Mouse (Mus musculus): ENCODE measurements around the gene Lhfpl5. TPM values are rescaled to one million over a fixed set of nuclear protein-coding genes. Genes with fewer than 3 reads are reported as not detected.

Lhfpl5 gene
- polyA plus RNA-seq, 1 experiment from 2014 or later = 2.0 TPM

- Histone ChIP-seq H3K9me3 (ENCODE audit: control insufficient read depth, low read length) (no peaks in the 10 kb centered on the region), H3K4me3 (ENCODE audit: low read depth, low read length) (no peak overlapping the region), H3K36me3 (ENCODE audit: control insufficient read depth, insufficient read depth, low read length) (no peaks in the 10 kb centered on the region), H3K4me1 (replicated peaks; ENCODE audit: control insufficient read depth, insufficient read depth, low read length) (peaks cover 8% of the 10 kb centered on the region; the same call in 1 of the 2 replicates), H3K9ac (ENCODE audit: low read depth, low read length) (no peak overlapping the region), H3K4me2 (replicated peaks; ENCODE audit: low read depth, low read length) (no peak overlapping the region), H3K27me3 (ENCODE audit: control insufficient read depth, insufficient read depth, low read length) (no peaks in the 10 kb centered on the region), H3K27ac (ENCODE audit: low read depth, low read length) (no peak overlapping the region)
- ATAC-seq (ENCODE audit: low FRiP score) (no peak), DNase-seq (ENCODE audit: low spot score) (no peak)
- WGBS = 82% methylated on average over 2 of the region's 2 CpGs
These were observed 49.4 kb downstream of the Lhfpl5 start for GRCm38 (mm10) chr17:28624841-28625240.

- DNase-seq (ENCODE audit: low spot score) = no peak
- no peak overlapping the region for H3K27ac ChIP-seq (ENCODE audit: low read depth, low read length)
- no peak overlapping the region for H3K4me2 ChIP-seq (replicated peaks; ENCODE audit: low read depth, low read length)
- H3K4me1 ChIP-seq (replicated peaks; ENCODE audit: control insufficient read depth, insufficient read depth, low read length) = peaks cover 8% of the 10 kb centered on the region; the same call in 1 of the 2 replicates
- WGBS = 94% methylated on average over 15 of the region's 15 CpGs
- H3K9ac ChIP-seq (ENCODE audit: low read depth, low read length) = no peak overlapping the region
- no peak for ATAC-seq (ENCODE audit: low FRiP score)
- no peaks in the 10 kb centered on the region for H3K36me3 ChIP-seq (ENCODE audit: control insufficient read depth, insufficient read depth, low read length)
- no peak overlapping the region for H3K4me3 ChIP-seq (ENCODE audit: low read depth, low read length)
- no peaks in the 10 kb centered on the region for H3K9me3 ChIP-seq (ENCODE audit: control insufficient read depth, low read length)
- H3K27me3 ChIP-seq (ENCODE audit: control insufficient read depth, insufficient read depth, low read length) = no peaks in the 10 kb centered on the region
These were observed 49.9 kb downstream of the Lhfpl5 start for GRCm38 (mm10) chr17:28625327-28625726.

- 85% methylated on average over 2 of the region's 2 CpGs for WGBS
- no peaks in the 10 kb centered on the region for H3K9me3 ChIP-seq (ENCODE audit: control insufficient read depth, low read length)
- H3K27ac ChIP-seq (ENCODE audit: low read depth, low read length) = no peak overlapping the region
- H3K36me3 ChIP-seq (ENCODE audit: control insufficient read depth, insufficient read depth, low read length) = no peaks in the 10 kb centered on the region
- no peak overlapping the region for H3K4me2 ChIP-seq (replicated peaks; ENCODE audit: low read depth, low read length)
- ATAC-seq (ENCODE audit: low FRiP score) (no peak), DNase-seq (ENCODE audit: low spot score) (no peak)
- no peak overlapping the region for H3K9ac ChIP-seq (ENCODE audit: low read depth, low read length)
- 0 out of 2 replicates have a peak, but pooled peaks cover 2% of the 10 kb centered on the region for H3K4me1 ChIP-seq (replicated peaks; ENCODE audit: control insufficient read depth, insufficient read depth, low read length)
- no peaks in the 10 kb centered on the region for H3K27me3 ChIP-seq (ENCODE audit: control insufficient read depth, insufficient read depth, low read length)
- no peak overlapping the region for H3K4me3 ChIP-seq (ENCODE audit: low read depth, low read length)
These were observed 51.5 kb downstream of the Lhfpl5 start for GRCm38 (mm10) chr17:28626937-28627336.

GRCm38 (mm10) chr17:28628248-28629124 is 53.0 kb downstream of the Lhfpl5 start:
- H3K4me1 ChIP-seq (replicated peaks; ENCODE audit: control insufficient read depth, insufficient read depth, low read length) = no peaks in the 10 kb centered on the region
- WGBS = 68% methylated on average over 10 of the region's 10 CpGs
- H3K27ac ChIP-seq (ENCODE audit: low read depth, low read length) = no peak overlapping the region
- H3K36me3 ChIP-seq (ENCODE audit: control insufficient read depth, insufficient read depth, low read length) = no peaks in the 10 kb centered on the region
- DNase-seq (ENCODE audit: low spot score) (no peak), ATAC-seq (ENCODE audit: low FRiP score) (no peak)
- H3K9ac ChIP-seq (ENCODE audit: low read depth, low read length) = no peak overlapping the region
- H3K4me3 ChIP-seq (ENCODE audit: low read depth, low read length) = no peak overlapping the region
- no peaks in the 10 kb centered on the region for H3K27me3 ChIP-seq (ENCODE audit: control insufficient read depth, insufficient read depth, low read length)
- no peak overlapping the region for H3K4me2 ChIP-seq (replicated peaks; ENCODE audit: low read depth, low read length)
- H3K9me3 ChIP-seq (ENCODE audit: control insufficient read depth, low read length) = no peaks in the 10 kb centered on the region

GRCm38 (mm10) chr17:28629125-28629524 is 53.7 kb downstream of the Lhfpl5 start:
- H3K4me3 ChIP-seq (ENCODE audit: low read depth, low read length) = no peak overlapping the region
- DNase-seq (ENCODE audit: low spot score) (no peak), ATAC-seq (ENCODE audit: low FRiP score) (no peak)
- no peak overlapping the region for H3K9ac ChIP-seq (ENCODE audit: low read depth, low read length)
- no peaks in the 10 kb centered on the region for H3K4me1 ChIP-seq (replicated peaks; ENCODE audit: control insufficient read depth, insufficient read depth, low read length)
- H3K9me3 ChIP-seq (ENCODE audit: control insufficient read depth, low read length) = no peaks in the 10 kb centered on the region
- H3K36me3 ChIP-seq (ENCODE audit: control insufficient read depth, insufficient read depth, low read length) = no peaks in the 10 kb centered on the region
- no peak overlapping the region for H3K4me2 ChIP-seq (replicated peaks; ENCODE audit: low read depth, low read length)
- H3K27me3 ChIP-seq (ENCODE audit: control insufficient read depth, insufficient read depth, low read length) = no peaks in the 10 kb centered on the region
- no peak overlapping the region for H3K27ac ChIP-seq (ENCODE audit: low read depth, low read length)
- WGBS = 54% methylated on average over 3 of the region's 3 CpGs

Other genes starting within 250 kb of the Lhfpl5 start
- gene Rpl10a, start 247.2 kb upstream of the Lhfpl5 start, polyA plus RNA-seq (2014; fragmentation: Nextera tagmentation; extraction: Ambion mirVana) = 445 and 475 TPM in 2 replicates
- 3.7 and 5.1 TPM in 2 replicates for gene Tead3, start 224.8 kb upstream of the Lhfpl5 start, polyA plus RNA-seq (2014; fragmentation: Nextera tagmentation; extraction: Ambion mirVana)
- 2.9 and 4.1 TPM in 2 replicates for gene Tulp1, start 210.4 kb upstream of the Lhfpl5 start, polyA plus RNA-seq (2014; fragmentation: Nextera tagmentation; extraction: Ambion mirVana)
- 11.9 and 12.1 TPM in 2 replicates for gene Fkbp5, start 58.1 kb upstream of the Lhfpl5 start, polyA plus RNA-seq (2014; fragmentation: Nextera tagmentation; extraction: Ambion mirVana)
- gene Armc12, start 44.8 kb upstream of the Lhfpl5 start, polyA plus RNA-seq (2014; fragmentation: Nextera tagmentation; extraction: Ambion mirVana) = not detected in 2 replicates
- not detected in 2 replicates for gene Clpsl2, start 26.2 kb upstream of the Lhfpl5 start, polyA plus RNA-seq (2014; fragmentation: Nextera tagmentation; extraction: Ambion mirVana)
- gene Clps, start 14.9 kb upstream of the Lhfpl5 start, polyA plus RNA-seq (2014; fragmentation: Nextera tagmentation; extraction: Ambion mirVana) = not detected in 2 replicates
- gene Srpk1, start 47.1 kb downstream of the Lhfpl5 start, polyA plus RNA-seq (2014; fragmentation: Nextera tagmentation; extraction: Ambion mirVana) = 133 and 164 TPM in 2 replicates
- gene Slc26a8, start 114.6 kb downstream of the Lhfpl5 start, polyA plus RNA-seq (2014; fragmentation: Nextera tagmentation; extraction: Ambion mirVana) = 0.38 and 0.52 TPM in 2 replicates
- gene Mapk14, start 115.7 kb downstream of the Lhfpl5 start, polyA plus RNA-seq (2014; fragmentation: Nextera tagmentation; extraction: Ambion mirVana) = 38.1 and 44.2 TPM in 2 replicates
- gene AC170998.1, start 150.4 kb downstream of the Lhfpl5 start, polyA plus RNA-seq (2014; fragmentation: Nextera tagmentation; extraction: Ambion mirVana) = 0.70 and 1.5 TPM in 2 replicates
- gene Mapk13, start 193.7 kb downstream of the Lhfpl5 start, polyA plus RNA-seq (2014; fragmentation: Nextera tagmentation; extraction: Ambion mirVana) = 3.3 TPM in 2 replicates
- gene Brpf3, start 225.4 kb downstream of the Lhfpl5 start, polyA plus RNA-seq (2014; fragmentation: Nextera tagmentation; extraction: Ambion mirVana) = 7.1 and 9.8 TPM in 2 replicates

All from hindbrain, embryonic 11.5 days (tissue).